Mouse (Mus musculus) layer of hippocampus, postnatal 10 days (tissue): ENCODE measurements at regions not wholly inside any gene's neighbourhood (a gene's known extent, or its start where the extent isn't known, plus 50 kb on each side); places are given as distances from the start of the nearest gene placed in this dataset.

ENCODE experiments used
- DNase-seq, 2 experiments: peaks; one replicate each; pipeline ENCODE4 v3.0.0; 2021; ENCODE audit warnings: low spot score in 2 of 2

DNA sequence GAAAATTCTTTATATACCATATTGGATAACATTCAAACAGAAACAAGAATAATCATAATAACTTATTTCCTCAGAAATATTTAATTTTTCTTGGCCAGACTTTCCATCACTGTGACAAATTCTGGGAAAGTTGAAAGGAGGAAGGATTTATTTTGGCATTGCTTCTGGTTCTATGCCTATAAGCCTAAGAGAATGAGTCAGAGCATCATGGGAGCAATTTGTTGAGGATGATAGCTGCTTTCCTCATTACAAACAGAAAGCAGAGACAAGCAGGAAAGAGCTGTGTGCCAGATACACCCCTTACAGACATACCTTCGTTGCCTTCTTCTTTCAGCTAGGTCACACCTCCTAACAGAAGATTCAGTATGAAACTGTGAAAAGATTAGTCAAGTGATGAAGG is 115.3 kb downstream of the Rgs21 start:
- no peak for DNase-seq

DNA sequence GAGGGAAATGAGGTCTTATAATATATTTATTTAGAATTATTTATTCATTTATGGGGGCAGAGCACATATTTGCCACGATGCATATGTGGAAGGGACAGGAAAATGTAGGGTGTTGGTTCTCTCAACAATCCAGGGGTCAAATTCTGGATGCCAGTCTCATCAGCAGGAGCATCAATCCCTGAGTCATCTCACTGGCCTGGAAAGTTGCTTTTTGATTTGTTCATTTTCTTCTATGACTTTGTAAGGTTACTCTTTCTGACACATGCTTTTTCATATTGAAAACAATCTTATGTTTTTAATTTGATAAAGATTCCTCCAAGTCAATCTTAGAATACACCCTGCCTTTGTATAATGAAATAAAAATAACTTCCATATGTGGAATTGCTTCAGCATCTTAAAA is 115.7 kb downstream of the Rgs21 start:
- no peak for DNase-seq

DNA sequence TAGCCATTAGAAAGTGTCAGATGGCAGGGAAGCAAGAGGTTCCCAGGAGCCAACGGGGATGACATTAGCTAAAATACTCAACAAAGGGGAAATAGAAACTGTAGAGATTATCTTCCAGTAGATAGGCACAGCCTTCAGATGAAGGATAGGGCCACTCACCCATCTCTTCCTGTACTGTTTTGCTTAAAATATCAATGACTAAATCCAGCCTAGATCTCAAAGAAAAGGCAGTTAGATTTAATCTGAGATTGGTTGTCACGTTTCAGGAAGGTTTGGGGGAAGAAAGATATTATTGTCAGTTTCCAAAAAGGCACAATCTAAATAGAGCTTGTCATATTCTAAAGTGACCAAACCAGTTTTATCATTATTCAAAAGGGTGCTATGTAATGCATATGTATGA is 130.8 kb downstream of the Rgs21 start:
- DNase-seq: no peak

DNA sequence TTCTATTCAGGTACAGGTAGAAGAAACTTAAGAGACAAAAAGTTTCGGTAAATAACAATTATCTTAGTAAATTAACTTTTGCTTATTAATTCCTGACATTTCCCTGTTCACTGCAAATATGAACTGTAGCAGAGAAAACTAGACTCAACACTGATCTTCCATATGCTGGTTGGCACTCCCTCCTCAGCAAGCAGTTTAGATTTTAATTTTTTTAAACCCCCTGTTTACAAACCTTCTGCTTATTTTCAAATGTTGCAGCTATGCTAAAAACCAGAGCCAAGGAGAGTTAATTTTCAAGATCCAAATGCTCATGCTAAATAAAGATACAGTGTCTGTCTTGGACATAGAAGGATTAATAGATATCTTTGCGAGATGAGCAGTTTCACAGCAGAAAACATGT is 134.7 kb downstream of the Rgs21 start:
- DNase-seq: no peak

DNA sequence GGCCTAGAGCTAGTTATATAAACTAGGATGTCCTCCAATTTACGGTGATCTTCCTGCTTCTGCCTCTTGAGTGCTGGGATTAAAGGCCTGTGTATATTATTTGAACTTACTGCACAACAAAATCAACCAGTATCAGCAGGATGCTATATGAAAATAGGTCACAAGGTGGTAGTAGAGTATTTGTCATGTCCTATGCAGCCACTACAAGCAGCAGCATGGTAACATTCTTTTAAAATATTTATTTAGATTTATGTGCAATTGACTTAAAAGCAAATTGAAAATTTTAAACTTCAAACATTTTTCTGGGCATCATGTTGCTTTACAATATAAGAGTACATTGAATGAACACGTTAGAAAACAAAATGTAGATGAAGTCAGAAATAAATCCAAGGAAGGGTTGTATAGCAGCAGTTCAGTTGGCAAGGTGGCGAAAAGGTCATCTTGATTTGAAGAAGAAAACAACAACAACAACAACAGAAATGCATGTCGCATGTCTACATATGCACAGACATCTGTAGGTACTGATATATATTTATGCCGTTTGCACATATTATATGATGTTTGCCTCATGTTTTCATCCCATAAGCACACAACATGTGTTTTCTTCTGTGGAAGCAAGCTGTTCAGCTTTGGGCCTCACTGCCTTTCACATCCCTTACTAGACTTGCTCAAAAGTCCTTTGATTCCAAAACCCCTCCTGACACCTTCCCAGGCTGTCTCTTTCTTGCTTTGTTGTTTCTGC is 135.8 kb downstream of the Rgs21 start:
- DNase-seq: no peak

DNA sequence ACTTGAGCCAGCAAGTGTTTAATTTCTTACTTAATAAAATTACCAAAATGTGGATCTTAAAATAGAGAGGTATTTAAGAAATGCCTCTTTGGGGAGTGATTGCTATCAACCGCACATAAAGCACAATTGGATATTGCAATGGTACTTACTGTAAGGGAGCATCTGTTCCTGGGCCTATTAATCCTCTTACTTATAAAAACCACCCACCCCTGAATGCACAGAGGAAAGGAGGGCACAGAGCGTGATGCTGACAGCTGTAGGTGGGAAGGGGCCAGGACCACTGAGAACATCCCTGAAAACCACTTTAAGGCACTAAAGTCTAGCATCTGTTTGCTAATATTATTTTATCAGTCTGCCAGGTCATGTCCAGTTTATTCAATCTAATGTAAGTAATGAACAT is 146.1 kb downstream of the Rgs21 start:
- no peak for DNase-seq

DNA sequence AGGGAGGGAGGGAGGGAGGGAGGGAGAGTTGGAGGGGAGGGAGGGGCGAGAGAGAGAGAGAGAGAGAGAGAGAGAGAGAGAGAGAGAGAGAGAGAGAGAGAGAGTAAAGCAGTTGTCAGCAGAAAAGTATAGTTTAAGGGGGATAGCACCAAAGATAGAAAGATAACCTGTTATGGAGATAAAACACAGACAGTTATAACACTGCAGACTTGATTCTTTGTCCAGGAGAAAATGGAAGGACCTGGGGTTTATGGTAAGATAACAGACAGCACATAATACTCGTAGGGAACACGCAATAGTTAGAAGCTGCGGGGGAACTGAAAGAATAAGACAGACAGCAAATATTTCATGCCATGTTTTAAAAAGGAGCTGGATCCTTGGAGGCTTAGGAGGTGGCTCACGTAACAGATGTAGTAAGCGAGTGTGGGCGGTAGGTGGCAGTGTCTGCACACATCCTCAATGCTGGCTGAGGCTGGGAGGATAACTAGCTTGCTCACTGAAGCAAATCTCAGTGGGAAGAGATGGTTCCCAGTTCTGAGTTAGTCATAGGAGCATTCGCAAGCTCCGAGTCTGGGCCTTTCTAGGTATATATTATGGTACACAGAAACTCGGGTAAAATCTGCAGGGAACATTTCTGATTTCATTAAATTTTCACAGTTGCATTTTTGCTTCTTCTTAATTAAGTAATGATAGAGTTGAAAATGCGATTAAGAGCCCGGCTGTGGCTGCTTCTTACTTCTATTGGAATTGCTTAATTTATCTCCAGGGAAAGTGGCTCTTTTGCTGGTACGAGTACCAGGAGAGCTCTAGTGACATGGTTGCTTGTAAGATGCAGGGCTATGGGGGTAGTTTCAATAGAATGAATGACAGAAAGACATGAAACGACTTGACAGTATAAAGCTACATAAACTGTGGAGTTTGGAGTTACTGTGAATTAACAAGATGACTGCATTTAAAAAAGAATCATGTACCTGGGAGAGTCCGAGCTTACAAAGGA is 157.6 kb upstream of the Rgs1 start:
- peak; percentile 90 to 93 for DNase-seq

DNA sequence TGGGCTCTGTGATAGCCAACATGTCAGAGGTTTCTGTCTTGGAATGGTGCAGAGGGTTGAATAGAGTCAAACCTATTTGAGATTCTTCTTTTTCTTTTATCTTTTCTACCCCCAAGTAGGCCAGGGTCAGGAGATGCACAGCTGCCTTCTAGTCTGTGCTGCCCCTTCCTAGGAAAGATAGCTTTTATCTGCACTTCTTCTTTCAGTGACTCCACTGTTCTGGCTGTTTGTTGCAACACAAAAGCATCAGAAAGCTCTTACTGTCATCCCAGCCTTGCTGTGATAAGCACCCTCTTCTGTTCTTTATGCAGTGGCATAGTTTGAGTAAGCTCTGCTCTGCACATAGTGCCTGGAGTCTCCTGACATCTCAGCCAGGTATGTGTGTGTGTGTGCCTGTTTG is 156.7 kb upstream of the Rgs1 start:
- no peak for DNase-seq

DNA sequence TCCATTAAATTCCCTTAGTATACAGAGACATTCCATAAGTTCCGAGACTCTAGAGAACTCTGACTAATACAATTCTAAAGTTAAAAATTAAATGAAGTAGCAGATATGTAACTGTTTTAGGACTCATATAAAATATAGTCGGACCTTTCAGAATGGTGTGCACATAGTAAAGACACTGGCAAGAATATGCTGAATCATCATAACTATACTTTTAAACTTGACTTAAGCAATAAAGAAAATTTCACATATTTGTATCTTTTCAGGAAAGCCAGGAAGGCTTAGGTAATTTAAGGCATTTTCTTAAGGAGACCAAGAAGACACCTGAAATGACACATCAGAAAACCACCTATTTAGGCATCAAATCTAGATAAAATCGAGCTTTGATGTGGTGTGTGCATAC is 156.0 kb upstream of the Rgs1 start:
- no peak for DNase-seq

DNA sequence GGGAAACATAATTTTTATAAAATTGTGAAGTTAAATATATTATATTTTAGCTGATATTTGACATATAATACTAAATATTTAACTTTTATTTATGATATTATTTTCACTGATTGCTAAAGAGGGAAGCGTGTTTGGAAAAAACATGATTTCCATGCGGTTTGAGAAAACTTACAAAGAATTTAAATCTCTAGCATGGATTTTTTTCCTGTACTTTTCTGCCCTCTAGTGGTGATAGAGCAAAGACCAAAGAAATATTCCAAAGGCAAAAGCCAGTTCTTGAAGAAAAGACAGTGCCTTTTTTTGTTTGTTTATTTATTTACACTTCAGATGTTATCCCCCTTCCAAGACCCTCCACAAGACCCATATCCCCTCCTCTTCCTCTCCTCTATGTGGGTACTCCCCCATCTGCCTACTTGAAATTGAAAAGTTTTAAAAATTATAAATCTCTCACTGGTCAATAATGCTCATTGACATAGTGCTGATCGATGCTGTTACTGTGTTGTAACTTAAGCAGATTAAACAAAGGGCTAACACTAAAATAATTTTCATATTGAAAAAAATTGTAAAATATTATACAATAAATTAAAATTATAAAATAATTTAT is 131.1 kb upstream of the Rgs1 start:
- DNase-seq: no peak

DNA sequence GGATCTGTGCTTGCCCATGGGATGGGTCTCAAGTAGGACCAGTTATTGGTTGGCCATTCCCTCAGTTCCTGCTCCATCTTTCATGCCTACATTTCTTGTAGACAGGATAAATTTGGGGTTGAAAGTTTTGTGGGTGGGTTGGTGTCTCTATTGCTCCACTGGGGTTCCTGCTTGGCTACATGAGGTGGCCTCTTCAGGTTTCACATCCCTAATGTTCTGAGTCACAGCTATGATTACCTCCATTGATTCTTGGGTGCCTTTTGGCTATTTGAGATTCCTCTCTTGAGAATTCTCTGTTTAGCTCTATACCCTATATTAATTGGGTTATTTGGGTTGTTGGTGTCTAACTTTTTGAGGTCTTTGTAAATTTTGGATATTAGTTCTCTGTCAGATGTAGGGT is 125.1 kb upstream of the Rgs1 start:
- no peak for DNase-seq

DNA sequence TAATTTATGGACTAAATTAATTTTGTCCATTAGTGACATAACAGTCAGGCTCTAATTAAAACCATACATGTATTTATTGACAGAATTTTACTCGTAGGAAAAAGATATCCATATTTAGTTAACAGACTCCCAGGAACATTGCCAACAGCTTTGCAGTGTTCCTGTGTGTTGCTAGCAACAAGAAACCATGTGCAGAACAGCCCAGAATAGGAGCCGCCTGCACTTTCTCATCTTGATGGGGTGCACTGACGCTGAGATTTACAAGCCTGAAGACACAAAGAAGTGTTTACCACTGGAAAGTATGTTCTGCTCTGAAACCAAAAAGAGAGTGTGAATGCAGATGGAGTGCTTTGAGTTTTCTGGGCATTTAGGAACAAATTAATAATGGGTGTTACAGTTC is 118.5 kb upstream of the Rgs1 start:
- DNase-seq: peak; percentile 24 to 30

DNA sequence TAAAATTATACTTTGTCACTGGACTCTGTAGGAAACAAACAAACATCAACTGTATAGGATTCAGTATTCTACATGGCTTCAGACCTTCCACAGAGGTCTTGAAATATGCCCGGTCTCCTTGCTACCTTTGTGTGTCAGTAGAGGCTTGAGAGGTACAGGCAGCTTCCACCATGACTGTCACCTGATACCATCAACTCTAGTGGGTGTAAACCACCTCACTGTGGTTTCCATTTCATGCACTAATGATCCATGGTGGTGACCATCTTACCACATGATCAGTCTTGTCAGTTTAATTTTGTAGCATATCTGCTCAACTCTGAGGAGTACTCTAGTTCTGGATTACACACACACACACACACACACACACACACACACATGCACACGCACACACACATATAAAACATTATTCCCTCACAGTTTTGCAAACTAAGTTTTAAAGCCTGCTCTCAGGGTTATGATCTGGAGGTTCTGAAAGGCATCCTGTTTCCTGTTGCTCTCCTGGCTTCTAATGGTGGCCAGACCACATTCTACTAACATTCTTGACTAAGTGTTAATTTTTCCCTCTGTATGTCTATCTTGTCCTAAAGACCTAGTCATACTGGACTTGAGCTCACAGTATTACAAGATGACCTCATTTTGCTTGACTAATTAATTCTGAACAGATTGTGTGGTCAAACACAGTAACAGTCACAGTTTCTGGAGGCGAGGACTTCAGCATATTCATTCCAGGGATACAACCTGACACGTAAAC is 106.7 kb upstream of the Rgs1 start:
- DNase-seq: no peak

DNA sequence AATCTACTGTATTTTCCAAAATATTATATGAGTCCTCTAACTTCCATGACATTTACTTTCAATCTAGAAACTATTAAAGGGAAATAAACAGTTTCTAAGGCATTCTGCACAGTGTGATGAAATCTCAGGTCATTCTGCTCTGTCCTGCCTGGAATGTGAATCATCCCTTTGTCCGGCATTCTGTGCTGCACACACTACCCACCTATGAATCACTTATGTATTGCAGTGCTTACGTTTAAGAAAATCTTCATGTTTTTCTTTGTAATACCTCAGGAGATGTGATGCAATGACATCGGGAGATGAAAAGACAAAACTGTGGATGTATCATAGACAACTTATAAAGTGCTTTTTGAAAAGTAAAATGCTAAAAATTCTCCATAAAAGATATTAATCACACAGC is 106.0 kb upstream of the Rgs1 start:
- DNase-seq: no peak

DNA sequence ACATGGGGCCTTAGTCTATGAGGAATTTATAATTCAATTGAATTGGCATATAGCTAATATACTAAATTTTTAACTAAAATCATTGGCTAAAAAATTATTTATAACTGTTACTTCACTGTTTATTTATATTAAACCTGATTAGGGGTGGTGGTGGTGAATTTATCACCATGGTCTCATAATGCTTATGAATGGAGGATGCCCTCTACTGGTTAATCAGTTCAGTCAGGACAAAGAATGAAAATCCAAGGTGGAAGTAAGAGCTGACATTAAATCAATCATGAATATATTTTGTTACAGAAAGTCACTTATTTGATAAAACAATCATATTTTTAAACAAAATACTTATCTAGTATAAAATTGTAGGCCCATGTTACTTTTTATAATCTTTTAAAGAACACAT is 104.3 kb upstream of the Rgs1 start:
- no peak for DNase-seq

DNA sequence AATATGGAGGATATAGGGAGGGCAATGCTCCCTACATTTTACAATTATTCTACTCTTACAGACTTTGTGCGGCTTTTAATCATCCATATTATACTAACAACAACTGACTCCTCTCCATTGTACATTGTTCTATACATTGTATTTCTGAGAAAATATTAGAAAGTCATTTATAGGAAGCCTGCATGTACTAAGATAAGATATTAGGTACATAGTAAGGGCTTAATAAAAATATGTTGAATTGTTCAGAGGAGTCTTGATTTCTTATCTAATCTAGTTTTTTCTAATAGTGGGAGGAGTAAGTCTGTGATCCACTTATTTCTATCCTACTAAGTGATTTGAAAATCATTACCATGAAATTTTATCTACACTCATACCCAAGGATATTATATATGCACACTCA is 94.8 kb upstream of the Rgs1 start:
- no peak for DNase-seq

DNA sequence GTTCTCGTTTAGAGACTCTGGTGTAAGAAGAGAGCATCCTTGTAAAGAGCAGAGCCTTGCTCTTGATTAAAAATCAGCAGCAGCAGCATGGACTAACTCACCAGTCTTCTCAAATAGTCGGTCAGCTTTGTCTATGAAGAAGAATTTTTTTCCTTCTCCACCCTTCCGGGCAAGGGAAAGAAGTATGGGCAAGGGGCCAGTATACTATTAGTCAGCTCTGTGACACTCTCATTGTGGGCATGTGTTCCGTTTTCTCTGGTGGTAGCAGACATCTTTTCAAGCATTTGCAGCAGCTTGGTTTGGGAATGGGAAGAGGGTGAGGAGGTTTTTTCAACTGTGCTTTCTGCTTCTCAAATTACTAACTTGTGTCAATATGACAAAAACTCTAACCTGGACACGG is 94.3 kb upstream of the Rgs1 start:
- no peak for DNase-seq

DNA sequence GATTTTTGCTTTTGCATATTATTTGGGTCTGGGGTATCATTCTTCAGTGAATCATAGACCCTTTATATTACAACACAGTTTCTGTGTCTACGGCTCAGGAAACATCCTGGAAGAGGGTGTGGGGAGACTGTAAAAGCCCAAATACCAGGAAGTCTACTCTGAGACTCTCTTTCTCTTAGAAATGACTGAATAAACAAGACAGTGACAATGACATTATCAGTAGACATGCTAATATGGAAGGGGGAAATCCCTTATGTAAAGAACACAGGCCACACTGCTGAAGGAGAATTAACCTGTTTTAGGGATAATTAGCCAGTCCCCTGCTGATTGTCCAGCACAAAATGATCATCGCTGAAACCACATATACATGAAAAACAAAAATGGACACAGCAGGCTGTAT is 88.5 kb upstream of the Rgs1 start:
- DNase-seq: no peak

DNA sequence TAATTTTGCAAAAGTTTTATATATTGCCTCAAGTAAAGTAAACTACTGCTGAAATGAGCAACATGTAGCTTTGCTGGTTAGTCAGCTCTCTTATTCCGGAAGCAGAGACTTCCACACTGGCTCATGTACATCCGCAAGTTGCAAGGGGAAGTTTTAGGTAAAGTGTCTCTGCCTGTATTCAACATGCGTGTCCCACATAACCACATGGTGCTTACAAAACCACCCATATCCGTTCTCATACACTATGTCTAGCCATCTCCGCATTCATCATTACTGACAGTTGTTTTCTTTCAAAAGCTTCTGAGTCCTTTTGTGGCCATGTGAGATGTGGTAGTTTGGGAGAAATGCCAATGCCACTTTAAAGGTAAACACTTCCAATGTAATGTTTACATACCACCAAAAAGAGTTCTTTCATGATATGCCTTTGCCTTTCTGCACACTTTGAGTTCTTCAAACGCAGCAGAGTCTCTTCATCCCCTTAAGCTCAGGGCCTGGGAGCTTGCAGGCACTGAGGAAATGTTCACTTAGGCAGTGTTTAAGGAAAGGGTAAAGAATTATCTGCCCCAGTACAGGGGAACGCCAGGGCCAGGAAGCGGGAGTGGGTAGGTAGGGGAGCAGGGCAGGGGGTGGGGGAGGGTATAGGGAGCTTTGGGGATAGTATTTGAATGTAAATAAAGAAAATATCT is 81.5 kb upstream of the Rgs1 start:
- DNase-seq: no peak

DNA sequence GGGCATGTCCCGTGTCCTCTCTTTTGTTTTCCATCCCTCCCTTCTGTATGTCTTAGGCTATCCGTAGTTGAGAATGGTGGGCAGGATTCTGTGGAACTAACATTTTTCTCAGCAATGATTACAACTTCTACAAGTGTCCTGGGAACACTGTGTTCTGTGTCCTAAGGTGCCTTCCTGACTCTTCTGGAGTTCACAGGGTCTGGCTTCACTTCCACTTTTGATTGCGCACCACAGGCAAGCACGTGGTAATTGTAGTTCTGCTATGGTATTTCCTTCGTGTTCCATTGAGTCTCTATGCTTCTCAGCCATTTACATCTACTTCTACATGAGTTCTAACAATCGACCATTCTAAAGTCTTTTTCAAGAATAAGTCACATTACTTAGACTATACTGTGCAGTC is 70.4 kb upstream of the Rgs1 start:
- DNase-seq: no peak

DNA sequence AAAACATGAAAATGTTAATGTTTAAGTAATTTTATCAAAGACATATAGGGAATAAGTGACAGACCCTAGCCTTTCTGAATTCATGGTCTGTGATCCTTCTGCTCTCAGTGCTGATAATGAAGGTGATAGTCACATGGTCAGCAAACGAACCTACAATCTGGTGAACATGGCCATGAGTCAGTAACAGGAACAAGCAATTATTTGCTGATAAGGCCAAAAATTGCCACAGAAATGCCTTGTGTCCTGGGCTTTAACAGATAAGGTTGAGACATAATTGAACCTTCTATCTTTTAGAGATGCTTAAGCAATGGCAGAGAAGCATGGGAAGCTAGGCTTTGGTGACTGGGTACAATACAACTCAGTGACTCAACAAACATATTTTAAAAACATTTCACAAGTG is 69.2 kb upstream of the Rgs1 start:
- DNase-seq: no peak
